Mouse (Mus musculus) cerebral cortex, adult 2 months (tissue): ENCODE data around the gene Abcg2.

Experiments used
- WGBS: fragments of 180-500 bp; shearing (Covaris S2); methylation state at CpG from one replicate; pipeline ENCODE4 v1.1.7; 2018; 5-methylcytosine and 5-hydroxymethylcytosine counted together

The Abcg2 gene

DNA sequence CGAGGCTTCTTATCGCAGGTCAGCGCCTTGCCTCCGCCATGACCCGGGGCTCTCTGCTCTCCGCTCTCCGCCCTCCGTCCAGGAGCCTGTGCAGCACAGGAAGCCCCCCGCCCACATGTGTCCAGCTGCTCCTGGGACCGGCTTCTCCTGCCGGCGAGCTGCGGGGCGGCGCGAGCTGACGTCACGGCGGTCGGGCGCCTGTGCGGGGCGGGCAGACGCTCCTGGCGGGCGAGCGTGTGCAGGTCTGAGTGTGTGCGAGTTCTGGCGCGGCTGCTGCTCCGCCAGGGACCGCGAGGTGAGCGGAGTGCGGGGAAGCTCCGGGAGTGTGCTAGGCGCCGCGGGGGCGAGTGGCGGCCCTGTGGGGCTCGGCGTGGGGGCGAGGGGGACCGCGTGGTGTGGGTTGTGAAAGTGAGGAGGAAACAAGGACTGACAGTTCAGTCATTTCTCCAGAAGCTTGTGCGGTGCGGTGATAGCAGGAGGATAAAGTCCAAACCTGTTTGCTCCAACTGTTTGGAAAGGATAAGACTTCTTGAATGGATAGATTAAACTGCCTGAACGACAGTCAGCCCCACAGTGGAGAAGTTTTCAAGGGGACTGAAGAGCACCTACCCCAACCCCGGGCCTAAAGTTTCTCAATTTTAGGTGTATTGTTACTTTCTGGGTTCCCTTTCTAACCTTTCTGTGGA lies 56.2 kb downstream of the Abcg2 start:
- under 1% methylated on average over 50 of the region's 50 CpGs for WGBS

DNA sequence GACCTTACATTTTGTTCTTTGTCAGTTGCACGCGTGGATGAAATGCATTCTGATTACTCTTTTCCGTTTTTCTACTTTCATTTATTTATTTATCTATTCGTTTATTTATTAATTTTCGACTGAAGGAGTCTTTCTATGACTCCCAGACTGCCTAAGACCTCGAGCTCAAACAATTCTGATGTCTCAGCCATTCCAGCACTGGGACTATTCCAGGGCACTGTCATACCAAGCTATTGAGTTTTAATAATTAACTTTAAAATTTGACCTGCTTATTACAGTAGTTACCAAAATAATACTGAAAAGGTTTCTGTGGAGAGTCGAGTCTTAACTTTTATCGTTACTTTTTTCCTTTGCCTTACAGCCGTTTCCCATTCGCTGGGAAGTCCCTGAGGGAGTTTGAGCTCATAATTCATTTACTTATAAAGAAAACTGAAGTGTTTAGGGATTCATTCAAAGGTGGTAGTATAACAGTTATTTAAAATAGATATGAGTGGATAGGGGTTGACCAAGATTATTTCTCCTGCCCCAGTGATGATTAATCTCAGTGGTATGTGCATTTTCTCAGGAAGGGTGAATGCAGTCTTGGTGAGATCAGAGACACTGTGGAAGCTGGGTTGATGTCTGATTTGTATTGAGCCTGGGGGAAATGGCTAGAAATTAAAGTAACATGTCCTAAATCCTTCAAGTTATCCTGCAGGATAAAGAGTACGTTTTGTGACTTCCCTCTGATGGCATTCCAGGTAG lies 56.9 kb downstream of the Abcg2 start:
- WGBS: 49% methylated on average over 11 of the region's 11 CpGs

- 89% methylated on average over 2 of the region's 2 CpGs for WGBS
These were observed 57.9 kb downstream of the Abcg2 start for GRCm38 (mm10) chr6:58642191-58642590.

DNA sequence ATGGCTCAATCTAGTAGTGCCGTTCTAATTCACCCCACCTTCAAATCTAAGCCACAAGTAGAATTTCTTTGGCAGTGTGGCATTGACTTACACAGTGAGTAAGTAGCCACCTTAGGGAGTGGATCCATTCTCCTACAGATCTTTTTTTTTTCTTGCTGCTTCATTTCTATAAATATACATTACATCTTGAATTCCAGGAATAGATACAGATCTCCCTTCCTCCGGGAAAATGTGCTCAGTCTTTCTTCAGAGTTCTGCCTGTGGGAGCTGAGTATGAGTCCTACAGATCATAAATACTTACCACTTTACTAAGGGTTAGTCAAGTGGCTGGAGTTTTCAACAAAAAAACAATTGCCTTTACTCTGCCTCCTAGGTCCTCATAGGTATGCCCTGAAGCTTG lies 60.3 kb downstream of the Abcg2 start:
- whole genome bisulfite sequencing: 36% methylated on average over 2 of the region's 2 CpGs

DNA sequence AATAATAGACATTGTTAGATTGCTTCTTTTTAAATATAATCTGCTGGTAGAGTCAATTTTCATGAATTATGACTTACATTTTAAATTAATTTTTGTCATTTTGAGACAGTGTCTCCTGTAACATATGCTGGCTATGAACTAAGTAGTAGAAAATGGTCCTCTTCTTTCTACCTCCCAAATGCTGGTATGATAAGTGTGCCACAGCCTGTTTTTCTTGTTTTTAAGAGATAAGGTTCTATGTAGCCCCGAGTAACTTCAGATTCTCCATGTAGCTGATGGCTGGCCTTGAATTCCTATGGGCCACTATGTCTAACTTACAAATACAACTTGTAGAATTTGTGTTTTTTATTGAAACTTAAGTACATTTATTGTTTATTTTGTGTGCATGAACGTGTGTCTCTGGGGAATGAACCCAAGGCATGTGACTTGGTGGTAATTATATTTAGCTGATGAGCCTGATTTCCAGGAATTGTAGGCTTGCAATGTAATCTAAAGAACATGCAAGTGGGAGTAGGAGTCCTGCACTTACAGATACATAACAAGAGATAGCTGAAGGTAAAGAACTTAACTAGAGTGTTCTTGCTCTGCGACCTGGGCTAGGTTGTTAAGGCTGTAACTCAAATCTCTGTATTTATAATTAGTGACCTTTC lies 63.9 kb downstream of the Abcg2 start:
- WGBS: 81% methylated on average over 3 of the region's 3 CpGs

- 72% methylated on average over 3 of the region's 3 CpGs for WGBS
These were observed 65.8 kb downstream of the Abcg2 start for GRCm38 (mm10) chr6:58650136-58650535.

DNA sequence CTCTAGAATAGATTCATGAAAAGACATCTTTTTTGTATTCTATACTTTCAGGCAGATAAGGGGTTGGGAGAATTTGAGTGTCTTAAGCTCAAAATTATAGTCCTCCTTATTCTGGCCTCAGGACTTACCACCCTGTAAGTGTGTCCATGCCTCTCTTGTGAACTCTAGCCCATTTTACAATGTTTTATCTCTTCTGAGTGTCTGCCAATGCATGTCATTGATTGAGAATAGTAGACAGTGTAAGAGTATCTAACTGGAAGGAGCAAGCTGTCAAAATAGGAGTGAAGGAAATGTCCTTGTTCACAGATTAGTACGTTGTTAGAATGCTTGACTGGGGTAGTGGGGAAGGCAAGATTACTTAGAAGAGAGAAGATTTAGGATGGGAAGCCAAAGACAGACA lies 66.7 kb downstream of the Abcg2 start:
- WGBS: 66% methylated on average over 1 of the region's 1 CpGs

DNA sequence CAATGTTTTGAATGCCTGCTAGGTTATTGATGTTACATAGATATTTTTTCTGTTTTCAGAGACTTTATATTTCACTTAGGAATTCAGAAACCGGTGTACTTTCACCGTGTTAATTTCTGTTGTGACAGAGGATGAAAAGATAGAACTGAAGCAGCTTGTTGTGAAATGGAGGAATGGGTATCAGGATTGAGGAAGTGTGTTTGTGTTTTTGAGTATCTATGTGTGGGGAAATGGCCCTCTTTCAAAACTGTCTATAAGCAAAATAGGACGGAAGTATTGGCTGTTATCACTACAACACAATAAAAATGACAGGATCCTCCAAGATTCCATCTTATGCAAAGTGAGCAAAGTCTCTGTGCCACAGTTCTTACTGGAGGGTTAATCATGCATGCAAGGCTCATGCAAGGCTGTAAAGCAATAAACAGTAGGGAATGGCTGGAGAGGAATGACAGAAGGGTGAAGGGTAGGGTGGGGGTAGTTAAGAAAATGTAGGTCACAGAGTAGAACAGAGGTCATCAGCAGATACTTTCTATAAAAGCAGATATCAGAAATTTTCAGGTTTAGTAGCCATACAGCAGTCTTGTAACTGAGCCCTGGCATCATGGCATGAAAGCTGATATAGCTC lies 76.7 kb downstream of the Abcg2 start:
- 75% methylated on average over 3 of the region's 3 CpGs for WGBS

- WGBS: 76% methylated on average over 1 of the region's 1 CpGs
These were observed 93.5 kb downstream of the Abcg2 start for GRCm38 (mm10) chr6:58677802-58678201.

- 91% methylated on average over 3 of the region's 3 CpGs for WGBS
These were observed 94.2 kb downstream of the Abcg2 start for GRCm38 (mm10) chr6:58678530-58678929.

GRCm38 (mm10) chr6:58691584-58691983 lies 107.3 kb downstream of the Abcg2 start:
- WGBS: 74% methylated on average over 2 of the region's 2 CpGs

DNA sequence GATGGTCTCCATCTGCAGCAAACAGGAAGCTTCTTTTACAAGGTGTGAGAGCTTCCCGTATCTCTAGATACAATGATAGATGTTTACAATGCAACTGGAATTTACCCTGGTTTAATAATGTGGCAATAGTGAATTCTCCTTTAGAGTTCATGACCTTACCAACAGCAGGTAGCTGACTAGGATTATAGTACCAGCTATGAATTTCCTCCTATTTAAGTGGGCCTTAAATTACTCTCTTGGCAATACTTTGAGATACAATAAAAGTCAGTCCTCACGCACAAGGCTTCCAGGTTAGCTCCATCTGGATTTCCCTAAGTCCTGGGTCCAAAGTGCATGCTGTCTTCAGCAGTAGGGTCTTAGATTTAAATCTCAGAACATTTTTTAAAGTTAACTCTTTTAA lies 109.9 kb downstream of the Abcg2 start:
- 95% methylated on average over 2 of the region's 2 CpGs for WGBS

DNA sequence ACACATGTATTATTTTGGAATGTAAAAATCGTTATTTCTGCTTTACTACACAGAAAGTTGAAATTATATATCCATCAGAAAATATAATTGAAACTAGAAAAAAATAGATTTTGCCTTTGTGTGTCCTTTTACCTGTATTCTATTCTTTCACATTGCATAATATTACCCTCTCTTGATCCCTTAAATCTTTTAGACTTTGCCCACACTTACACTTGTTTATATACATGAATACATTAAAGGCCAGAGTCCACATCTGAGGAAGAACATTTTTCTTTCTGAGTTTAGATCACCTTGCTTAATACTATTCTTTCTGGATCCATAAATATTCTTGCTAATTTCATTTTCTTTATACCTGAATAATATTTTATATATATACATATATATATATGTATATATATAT lies 110.4 kb downstream of the Abcg2 start:
- WGBS: 86% methylated on average over 1 of the region's 1 CpGs

DNA sequence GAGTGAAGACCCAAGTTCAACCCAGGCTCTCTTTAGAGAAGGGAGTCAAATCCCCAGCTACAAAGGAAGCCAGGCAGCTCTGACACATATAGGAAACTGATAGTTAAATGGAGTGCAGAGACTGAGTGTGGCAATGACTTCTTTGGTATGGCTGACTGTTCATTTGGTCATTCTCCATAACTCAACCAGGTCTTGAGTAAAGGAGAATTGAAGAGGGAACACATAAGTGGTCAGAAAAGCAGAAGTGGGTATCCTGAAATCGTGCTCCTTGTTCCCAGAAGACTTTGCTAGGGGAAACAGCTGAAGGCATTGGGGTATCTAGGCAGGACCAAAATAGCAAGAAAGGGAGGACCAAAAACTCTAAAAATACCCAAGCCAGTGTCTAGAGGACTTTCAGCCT lies 126.0 kb downstream of the Abcg2 start:
- WGBS: 65% methylated on average over 1 of the region's 1 CpGs

DNA sequence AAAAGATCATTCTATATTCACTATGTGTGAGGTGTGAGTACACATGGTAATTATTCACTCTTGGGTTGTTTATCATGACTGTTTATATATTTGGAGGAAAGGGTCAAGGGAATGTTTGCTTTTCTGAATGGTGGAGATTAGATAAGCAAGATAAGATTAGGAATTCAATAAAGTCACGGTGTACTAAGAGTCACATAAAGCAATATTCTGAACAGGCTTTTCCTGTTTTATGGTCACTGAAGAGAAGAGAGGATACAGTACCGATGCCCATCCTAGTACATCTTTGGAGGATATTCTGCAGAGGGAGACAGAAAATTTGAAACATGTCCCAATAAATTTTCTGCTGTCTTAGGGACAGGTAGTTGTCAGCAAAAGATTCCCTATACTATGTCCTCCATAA lies 127.6 kb downstream of the Abcg2 start:
- 78% methylated on average over 2 of the region's 2 CpGs for WGBS

GRCm38 (mm10) chr6:58733851-58734250 lies 149.5 kb downstream of the Abcg2 start:
- WGBS: 87% methylated on average over 2 of the region's 2 CpGs

DNA sequence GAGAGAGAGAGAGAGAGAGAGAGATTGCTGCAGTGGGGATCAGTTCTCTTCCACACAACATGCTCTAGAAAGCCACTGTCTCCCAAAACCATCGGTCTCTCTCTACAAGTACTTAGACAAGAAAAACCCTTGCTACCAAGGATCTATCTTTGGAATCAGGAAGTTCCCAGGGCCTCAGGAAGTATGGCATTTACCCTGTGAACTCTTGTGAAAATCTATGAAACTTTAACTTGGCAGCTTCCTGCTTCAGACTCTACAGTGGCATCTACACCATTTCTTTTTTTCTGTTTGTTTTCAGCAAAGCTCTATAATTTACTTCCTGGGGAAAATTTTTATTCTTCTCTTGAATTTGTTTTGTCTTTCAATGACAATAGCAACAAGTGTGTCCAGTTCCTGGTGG lies 150.8 kb downstream of the Abcg2 start:
- 83% methylated on average over 1 of the region's 1 CpGs for WGBS
